Mouse (Mus musculus) T-helper 2 cell (primary cell): ENCODE data around the gene Gsc2.
"Not testable (repeated sequence)": the region's sequence is repeated elsewhere in the genome, so short reads cannot be mapped to it uniquely, and the experiment has no call there.

Experiments used
- in situ Hi-C: fragments of 300-600 bp; cut with MboI, MseI; formaldehyde crosslinking; loops from one replicate; pipeline ENCODE4 v1.15.1; 2025; ENCODE audit warnings: high pct_unique_total_duplicates

The Gsc2 gene

GRCm38 (mm10) chr16:17914307-17915249, at the start of gene Gsc2:
Gene Gsc2 (minus strand): TSS chr16:17915059.
- in situ Hi-C loops, result loop anchor here (10.0 kb wide), 1 partner anchor 890 kb away; no protein-coding TSS in a partner anchor

- in situ Hi-C loops, result no loop called here
Measured at GRCm38 (mm10) chr16:17962091-17962490, 47.2 kb upstream of the Gsc2 start.

- in situ Hi-C loops, result not testable (repeated sequence)
Measured at GRCm38 (mm10) chr16:17956052-17956638, 41.3 kb upstream of the Gsc2 start.

- in situ Hi-C loops, result no loop called here
Measured at GRCm38 (mm10) chr16:17951618-17952017, 36.8 kb upstream of the Gsc2 start.

- in situ Hi-C loops, result no loop called here
Measured at GRCm38 (mm10) chr16:17950068-17950467, 35.2 kb upstream of the Gsc2 start.

GRCm38 (mm10) chr16:17949421-17949877, 34.6 kb upstream of the Gsc2 start:
- in situ Hi-C loops, result no loop called here

- in situ Hi-C loops, result no loop called here
Measured at GRCm38 (mm10) chr16:17945081-17945831, 30.4 kb upstream of the Gsc2 start.

- in situ Hi-C loops, result no loop called here
Measured at GRCm38 (mm10) chr16:17943466-17943865, 28.6 kb upstream of the Gsc2 start.

- in situ Hi-C loops, result no loop called here
Measured at GRCm38 (mm10) chr16:17939255-17939751, 24.4 kb upstream of the Gsc2 start.

GRCm38 (mm10) chr16:17938821-17939220, 24.0 kb upstream of the Gsc2 start:
- in situ Hi-C loops, result no loop called here

- in situ Hi-C loops, result no loop called here
Measured at GRCm38 (mm10) chr16:17938187-17938586, 23.3 kb upstream of the Gsc2 start.

GRCm38 (mm10) chr16:17936776-17937175, 21.9 kb upstream of the Gsc2 start:
- in situ Hi-C loops, result no loop called here

- in situ Hi-C loops, result no loop called here
Measured at GRCm38 (mm10) chr16:17934445-17934910, 19.6 kb upstream of the Gsc2 start.

GRCm38 (mm10) chr16:17933594-17934444, 19.0 kb upstream of the Gsc2 start:
- in situ Hi-C loops, result no loop called here

- in situ Hi-C loops, result no loop called here
Measured at GRCm38 (mm10) chr16:17931906-17932460, 17.1 kb upstream of the Gsc2 start.

- in situ Hi-C loops, result no loop called here
Measured at GRCm38 (mm10) chr16:17929631-17930030, 14.8 kb upstream of the Gsc2 start.

- in situ Hi-C loops, result no loop called here
Measured at GRCm38 (mm10) chr16:17929211-17929610, 14.4 kb upstream of the Gsc2 start.

- in situ Hi-C loops, result no loop called here
Measured at GRCm38 (mm10) chr16:17928627-17929104, 13.8 kb upstream of the Gsc2 start.

GRCm38 (mm10) chr16:17928087-17928580, 13.3 kb upstream of the Gsc2 start, which contains the start of gene Slc25a1:
Gene Slc25a1 (minus strand): TSS chr16:17928219.
- in situ Hi-C loops, result no loop called here
